Mouse (Mus musculus) left cerebral cortex, postnatal 4 days (tissue): ENCODE measurements around the gene Minpp1. TPM values are rescaled to one million over a fixed set of nuclear protein-coding genes. Genes with fewer than 3 reads are reported as not detected.

ENCODE experiments used
- DNase-seq: peaks from one replicate; pipeline ENCODE4 v3.0.0-alpha.2; 2022
- intact Hi-C: fragments of 180-260 bp; cut with DNase I; formaldehyde crosslinking; loops from one replicate; pipeline ENCODE4 v1.15.1; 2025
- total RNA-seq, 2 experiments: library from RNA; stranded (reverse); gene quantifications; 2 replicates each; pipeline ENCODE4 v1.2.3; 2021

Minpp1 gene
- total RNA-seq, 2 experiments from 2014 or later: 47.2 to 48.5 TPM

GRCm38 (mm10) chr19:32487595-32488255 lies 2.2 kb downstream of the Minpp1 start:
- DNase-seq: no peak
- intact Hi-C loops: loop anchor here (5.0 to 10.0 kb wide), 2 partner anchors 383 to 515 kb away; partner anchors contain the start of gene Asah2

- intact Hi-C loops: loop anchor here (5.0 to 10.0 kb wide), 2 partner anchors 385 to 517 kb away; partner anchors contain the start of gene Asah2
- no peak for DNase-seq
These were observed 3.8 kb downstream of the Minpp1 start for GRCm38 (mm10) chr19:32489166-32489895.

DNA sequence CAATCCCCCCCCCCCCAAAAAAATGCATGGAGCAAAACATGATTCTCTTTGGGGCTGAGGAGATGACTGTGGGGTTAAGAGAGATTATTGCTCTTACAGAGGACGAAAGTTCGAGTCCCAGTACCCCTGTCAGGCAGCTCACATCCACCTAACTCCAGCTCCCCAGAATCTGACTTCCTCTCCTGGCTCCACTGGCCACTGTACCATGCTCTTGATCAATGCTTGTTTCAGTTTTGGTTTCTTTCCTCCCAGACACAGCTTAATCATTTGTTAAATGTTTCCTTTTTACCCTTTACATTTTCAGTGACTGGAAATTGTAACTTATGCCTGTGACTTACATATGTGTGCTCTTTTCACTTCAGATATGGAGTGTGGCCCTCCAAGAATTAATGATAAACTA lies 5.4 kb downstream of the Minpp1 start:
- DNase-seq: no peak
- intact Hi-C loops: no loop called here

DNA sequence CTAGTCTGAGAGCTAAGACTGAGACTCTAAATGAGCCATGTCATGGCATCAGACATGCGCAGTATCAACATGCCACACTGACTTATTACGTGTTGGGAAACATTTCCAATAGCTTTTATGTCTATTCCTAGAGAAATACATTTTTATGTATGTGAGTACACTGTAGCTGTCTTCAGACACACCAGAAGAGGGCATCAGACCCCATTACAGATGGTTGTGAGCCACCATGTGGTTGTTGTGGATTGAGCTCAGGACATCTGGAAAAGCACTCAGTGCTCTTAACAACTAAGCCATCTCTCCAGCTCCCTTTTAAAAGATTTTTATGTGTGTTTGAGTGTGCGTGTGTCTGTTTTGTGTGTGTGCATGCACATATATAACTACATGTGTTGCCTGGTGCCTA lies 6.8 kb downstream of the Minpp1 start:
- DNase-seq: no peak
- intact Hi-C loops: no loop called here

DNA sequence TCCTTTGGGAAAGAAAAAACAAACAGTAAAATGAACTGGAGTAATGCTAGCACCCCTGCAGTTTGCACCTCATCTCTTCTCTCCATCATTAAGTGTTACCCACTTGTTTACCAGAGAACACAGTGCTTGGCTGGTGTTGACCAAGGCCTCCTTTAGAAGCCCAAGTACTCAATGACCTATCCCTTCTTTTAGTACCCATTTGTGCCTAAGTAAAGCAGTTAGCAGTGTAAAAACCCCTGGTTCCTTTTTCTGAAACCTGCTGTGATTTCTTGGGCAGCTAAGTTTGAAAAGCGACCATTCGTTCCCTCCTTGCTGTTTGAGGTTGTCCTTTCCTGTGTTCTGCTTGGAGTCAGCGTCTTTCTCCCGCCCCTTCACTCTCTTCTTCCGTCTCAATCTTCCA lies 7.4 kb downstream of the Minpp1 start:
- intact Hi-C loops: no loop called here
- DNase-seq: no peak

GRCm38 (mm10) chr19:32493471-32493870 lies 7.9 kb downstream of the Minpp1 start:
- DNase-seq: no peak
- intact Hi-C loops: no loop called here

- intact Hi-C loops: loop anchor here (5.0 kb wide), 1 partner anchor 198 kb away; no protein-coding TSS in a partner anchor
- no peak for DNase-seq
These were observed 9.0 kb downstream of the Minpp1 start for GRCm38 (mm10) chr19:32494611-32495010.

DNA sequence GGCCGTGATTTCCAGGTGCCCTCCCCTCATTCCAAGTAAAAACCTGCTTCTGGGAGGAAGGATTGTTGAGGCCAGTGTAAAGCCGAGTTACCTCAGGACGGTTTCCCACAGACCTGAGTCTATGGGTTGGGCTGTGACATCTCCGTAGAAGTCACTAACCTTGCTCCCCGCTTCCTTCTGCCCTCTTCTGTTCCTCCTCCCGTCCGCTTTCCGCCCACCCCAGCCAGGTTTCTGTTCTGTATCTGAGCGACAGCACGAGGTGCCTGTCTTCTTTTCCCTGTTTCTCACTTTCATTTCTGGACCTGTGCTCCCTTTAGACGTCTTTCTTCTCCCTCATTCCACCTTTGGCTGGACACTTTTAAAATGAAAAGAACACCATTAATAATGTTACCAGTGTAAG lies 9.5 kb downstream of the Minpp1 start:
- intact Hi-C loops: loop anchor here (5.0 kb wide), 1 partner anchor 197 kb away; no protein-coding TSS in a partner anchor
- no peak for DNase-seq

GRCm38 (mm10) chr19:32497411-32497810 lies 11.8 kb downstream of the Minpp1 start:
- no peak for DNase-seq
- intact Hi-C loops: loop anchor here (5.0 kb wide), 1 partner anchor 195 kb away; no protein-coding TSS in a partner anchor

- DNase-seq: no peak
- intact Hi-C loops: loop anchor here (5.0 kb wide), 1 partner anchor 194 kb away; no protein-coding TSS in a partner anchor
These were observed 12.4 kb downstream of the Minpp1 start for GRCm38 (mm10) chr19:32498002-32498401.

DNA sequence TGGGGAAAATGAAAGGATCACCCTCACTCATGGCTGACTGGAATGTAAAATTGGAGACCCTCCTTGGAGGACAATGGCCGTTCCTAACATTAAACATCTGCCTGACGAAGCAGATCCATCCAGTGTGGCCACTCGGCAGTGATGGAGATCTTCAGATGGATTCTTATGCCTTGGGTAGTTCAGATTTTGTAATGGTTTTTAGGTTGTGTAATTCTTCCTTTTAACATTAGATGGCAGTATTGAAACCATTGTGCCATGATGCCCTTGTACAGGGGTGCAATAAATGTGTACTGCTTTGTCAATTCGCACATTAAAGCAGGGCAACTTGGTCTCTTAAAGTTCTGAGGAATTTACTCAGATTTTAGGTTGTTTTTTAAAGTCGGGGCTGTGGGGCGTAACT lies 15.8 kb downstream of the Minpp1 start:
- no peak for DNase-seq
- intact Hi-C loops: no loop called here

GRCm38 (mm10) chr19:32506081-32506480 lies 20.5 kb downstream of the Minpp1 start:
- intact Hi-C loops: no loop called here
- DNase-seq: no peak

- intact Hi-C loops: no loop called here
- no peak for DNase-seq
These were observed 20.9 kb downstream of the Minpp1 start for GRCm38 (mm10) chr19:32506514-32506913.

DNA sequence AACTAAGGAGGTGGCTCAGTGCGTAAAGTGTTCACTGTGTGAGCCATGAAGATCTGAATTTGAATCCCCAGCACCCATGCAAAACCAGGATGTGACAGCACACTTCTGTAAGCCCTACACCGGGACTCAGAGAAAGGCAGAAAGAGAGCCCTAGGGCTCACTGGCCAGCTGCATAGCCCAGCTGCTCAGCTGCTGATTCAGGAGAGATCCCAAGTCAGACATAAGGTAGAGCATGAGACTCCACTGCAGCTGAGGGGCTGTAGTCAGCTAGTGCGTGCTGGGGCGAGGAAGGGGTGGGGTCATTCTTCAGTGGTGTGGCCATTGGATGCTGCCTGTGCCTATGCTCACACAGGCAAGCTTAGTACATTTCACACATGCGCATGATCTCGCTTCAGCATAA lies 21.5 kb downstream of the Minpp1 start:
- intact Hi-C loops: no loop called here
- DNase-seq: no peak

- intact Hi-C loops: no loop called here
- DNase-seq: no peak
These were observed 22.0 kb downstream of the Minpp1 start for GRCm38 (mm10) chr19:32507526-32507925.

DNA sequence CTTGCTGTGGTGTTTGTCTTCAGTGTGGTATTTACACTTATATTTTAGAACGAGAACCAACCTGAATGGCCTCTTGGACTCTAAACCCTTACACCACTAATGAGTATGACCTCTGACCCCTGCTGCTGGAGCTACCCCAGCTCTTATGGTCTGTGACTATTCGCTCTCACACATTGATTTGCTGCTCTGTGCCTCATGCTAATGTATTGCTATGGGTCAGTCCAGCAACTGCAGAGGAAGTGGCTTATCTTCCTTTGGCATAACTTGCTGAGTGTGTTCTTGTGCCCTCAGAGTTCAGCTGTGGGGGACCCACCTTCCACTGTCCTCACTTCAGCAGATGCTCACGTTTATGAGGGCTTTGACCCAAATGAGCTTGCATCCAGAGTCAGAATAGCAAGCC lies 24.7 kb downstream of the Minpp1 start:
- no peak for DNase-seq
- intact Hi-C loops: no loop called here

GRCm38 (mm10) chr19:32510962-32511361 lies 25.4 kb downstream of the Minpp1 start:
- intact Hi-C loops: no loop called here

GRCm38 (mm10) chr19:32512518-32512917 lies 26.9 kb downstream of the Minpp1 start:
- no peak for DNase-seq
- intact Hi-C loops: no loop called here

More at GRCm38 (mm10) chr19:32510962-32511361, 25.4 kb downstream of the Minpp1 start:
- DNase-seq: no peak

- intact Hi-C loops: loop anchor here (5.0 kb wide), 1 partner anchor 166 kb away; no protein-coding TSS in a partner anchor
- no peak for DNase-seq
These were observed 31.0 kb downstream of the Minpp1 start for GRCm38 (mm10) chr19:32516575-32516974.

DNA sequence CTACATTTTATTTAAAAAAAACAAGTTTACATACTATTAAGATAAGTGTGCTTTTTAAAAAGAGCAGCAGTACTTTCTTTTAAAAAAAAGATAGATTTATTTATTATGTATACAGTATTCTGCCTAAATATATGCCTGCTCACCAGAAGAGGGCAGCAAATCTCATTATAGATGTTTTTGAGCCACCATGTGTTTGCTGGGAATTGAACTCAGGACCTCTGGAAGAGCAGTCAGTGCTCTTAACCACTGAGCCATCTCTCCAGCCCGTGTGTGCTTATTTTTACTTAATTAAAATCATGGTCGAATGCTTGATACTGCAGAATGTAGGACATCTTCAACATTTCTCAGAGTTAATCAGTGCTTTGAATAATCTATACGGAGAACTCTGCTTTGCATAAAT lies 35.9 kb downstream of the Minpp1 start:
- intact Hi-C loops: no loop called here
- no peak for DNase-seq

GRCm38 (mm10) chr19:32522247-32522646 lies 36.7 kb downstream of the Minpp1 start:
- no peak for DNase-seq
- intact Hi-C loops: no loop called here
